Mouse (Mus musculus): ENCODE data around the gene Tiam1.

DNA sequence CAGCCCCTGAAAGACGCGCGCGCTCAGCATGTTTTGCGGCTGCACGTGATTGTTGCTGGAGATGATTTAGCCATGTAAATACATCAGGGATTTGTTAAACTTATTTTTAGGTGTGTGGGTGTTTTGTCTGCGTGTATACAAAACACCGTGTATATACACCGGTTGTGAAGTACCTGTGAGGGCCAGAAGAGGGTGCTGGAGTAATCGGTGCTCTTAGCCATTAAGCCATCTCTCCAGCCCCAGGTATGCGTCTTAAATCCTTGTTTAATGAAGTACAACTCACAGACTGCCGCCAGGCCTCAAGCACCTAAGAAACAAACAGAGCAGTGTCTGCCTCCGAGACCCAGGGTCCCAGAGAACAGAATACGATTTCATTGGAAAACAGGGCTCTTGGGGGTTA is 113.2 kb downstream of the Tiam1 start:
- TF ChIP-seq CTCF (IDR thresholded peaks at IDR 0.05; ENCODE audit: borderline replicate concordance, control insufficient read depth, extremely low read depth, insufficient read depth, low read length, poor library complexity) (no peak), POLR2A (IDR thresholded peaks at IDR 0.05; ENCODE audit: control insufficient read depth, extremely low read depth, insufficient read depth, low read length, poor library complexity) (no peak)
